Mouse (Mus musculus) heart, embryonic 13.5 days (tissue): ENCODE measurements around the gene Coro1c. TPM values are rescaled to one million over a fixed set of nuclear protein-coding genes. Genes with fewer than 3 reads are reported as not detected.

Source experiments
- polyA plus RNA-seq: library from polyadenylated mRNA; unstranded; fragments of >200 nt; fragmentation: Nextera tagmentation; extraction: Ambion mirVana; gene quantifications from 2 replicates; pipeline ENCODE4 v1.2.1, GENCODE M21; 2015

The Coro1c gene
- polyA plus RNA-seq, 1 experiment from 2014 or later: 99.4 TPM

Other genes with a start within 250 kb of the Coro1c start
- not detected in 2 replicates for gene 1700069L16Rik, start 184.0 kb downstream of the Coro1c start, polyA plus RNA-seq
- 5.0 TPM in 2 replicates for gene Ficd, start 173.0 kb downstream of the Coro1c start, polyA plus RNA-seq
- 32.0 and 34.5 TPM in 2 replicates for gene Sart3, start 136.2 kb downstream of the Coro1c start, polyA plus RNA-seq
- 99.6 and 102 TPM in 2 replicates for gene Iscu, start 136.0 kb downstream of the Coro1c start, polyA plus RNA-seq
- 13.3 and 15.8 TPM in 2 replicates for gene Tmem119, start 108.2 kb downstream of the Coro1c start, polyA plus RNA-seq
- gene Selplg, start 76.1 kb downstream of the Coro1c start, polyA plus RNA-seq: 1.2 and 1.3 TPM in 2 replicates
- gene Ssh1, start 85.1 kb upstream of the Coro1c start, polyA plus RNA-seq: 12.4 and 13.5 TPM in 2 replicates
- gene Dao, start 94.9 kb upstream of the Coro1c start, polyA plus RNA-seq: not detected in 2 replicates
- gene Usp30, start 156.7 kb upstream of the Coro1c start, polyA plus RNA-seq: 7.4 and 7.5 TPM in 2 replicates
- gene Svop, start 182.8 kb upstream of the Coro1c start, polyA plus RNA-seq: 0.15 and 0.36 TPM in 2 replicates
- 6.4 and 9.1 TPM in 2 replicates for gene Alkbh2, start 219.5 kb upstream of the Coro1c start, polyA plus RNA-seq
- 44.6 and 47.5 TPM in 2 replicates for gene Ung, start 221.6 kb upstream of the Coro1c start, polyA plus RNA-seq
- 8.9 and 9.5 TPM in 2 replicates for gene Acacb, start 237.8 kb upstream of the Coro1c start, polyA plus RNA-seq